In genomic region chr7:128743898-128744297, GRCm38 (mm10) we compare ENCODE assay signal across 8 mouse cellular contexts. TPM values are rescaled to one million over a fixed set of nuclear protein-coding genes. Genes with fewer than 3 reads are reported as not detected.
DNase-seq lines count a peak whose midpoint lies in the region; ATAC-seq and TF ChIP-seq lines count a peak whose summit lies in the region.

No protein-coding gene starts in this region.

- 68% methylated on average over 2 of the region's 2 CpGs for WGBS in kidney, postnatal 0 days
- 71% methylated on average over 2 of the region's 2 CpGs for WGBS in embryonic facial prominence, embryonic 12.5 days
- WGBS in intestine, embryonic 14.5 days: 76% methylated on average over 2 of the region's 2 CpGs
- WGBS in midbrain, embryonic 16.5 days: 63% methylated on average over 2 of the region's 2 CpGs

- H3K4me3 ChIP-seq in kidney, postnatal 0 days (replicated peaks; ENCODE audit: low read depth, low read length): 0 out of 2 replicates have a peak overlapping the region, but pooled peaks have one; percentile 97
- H3K4me3 ChIP-seq in embryonic facial prominence, embryonic 12.5 days: peak overlapping the region; percentile 99
- H3K4me3 ChIP-seq in intestine, embryonic 14.5 days (ENCODE audit: low read depth, low read length): peak overlapping the region; percentile 100; the same call in 1 of the 2 replicates
- peak overlapping the region; percentile 98 for H3K4me3 ChIP-seq in midbrain, embryonic 16.5 days (ENCODE audit: low read depth, low read length)

- no peak for DNase-seq in kidney, postnatal 0 days (ENCODE audit: low spot score)
- DNase-seq in kidney, adult 11 months: no peak
- DNase-seq in intestine, embryonic 14.5 days (ENCODE audit: low spot score): no peak
- no peak for DNase-seq in right cerebral cortex, adult 2 months (ENCODE audit: low spot score in 2 of 2)
- no peak for DNase-seq in kidney, postnatal 25 days
- DNase-seq in ovary, postnatal 10 days (ENCODE audit: low spot score): no peak

- no peak overlapping the region for H3K27ac ChIP-seq in kidney, postnatal 0 days
- H3K27ac ChIP-seq in embryonic facial prominence, embryonic 12.5 days: no peak overlapping the region
- no peak overlapping the region for H3K27ac ChIP-seq in intestine, embryonic 14.5 days (ENCODE audit: low read depth)
- H3K27ac ChIP-seq in midbrain, embryonic 16.5 days (ENCODE audit: low read length): peak overlapping the region; percentile 86

- H3K4me2 ChIP-seq in kidney, postnatal 0 days (ENCODE audit: low read length): peak overlapping the region; percentile 72
- H3K4me2 ChIP-seq in embryonic facial prominence, embryonic 12.5 days (replicated peaks): peak overlapping the region; percentile 90
- peak overlapping the region; percentile 65 for H3K4me2 ChIP-seq in intestine, embryonic 14.5 days (ENCODE audit: low read length)
- H3K4me2 ChIP-seq in midbrain, embryonic 16.5 days (ENCODE audit: low read length): peak overlapping the region; percentile 69

- no peak for TF ChIP-seq CTCF in kidney, postnatal 0 days (IDR thresholded peaks at IDR 0.05; ENCODE audit: low read depth)

- H3K9me3 ChIP-seq in kidney, postnatal 0 days (replicated peaks; ENCODE audit: low read length): no peaks in the 10 kb centered on the region
- no peaks in the 10 kb centered on the region for H3K9me3 ChIP-seq in embryonic facial prominence, embryonic 12.5 days
- H3K9me3 ChIP-seq in intestine, embryonic 14.5 days (ENCODE audit: control insufficient read depth, low read length): no peaks in the 10 kb centered on the region
- H3K9me3 ChIP-seq in midbrain, embryonic 16.5 days (replicated peaks; ENCODE audit: control insufficient read depth, low read length, poor library complexity, severe bottlenecking): no peaks in the 10 kb centered on the region

- no peaks in the 10 kb centered on the region for H3K27me3 ChIP-seq in kidney, postnatal 0 days (ENCODE audit: insufficient read depth, low read length)
- peaks cover 3% of the 10 kb centered on the region; the same call in 1 of the 2 replicates for H3K27me3 ChIP-seq in embryonic facial prominence, embryonic 12.5 days
- no peaks in the 10 kb centered on the region for H3K27me3 ChIP-seq in intestine, embryonic 14.5 days (replicated peaks; ENCODE audit: control insufficient read depth, insufficient read depth, low read length)
- no peaks in the 10 kb centered on the region; the same call in 1 of the 2 replicates for H3K27me3 ChIP-seq in midbrain, embryonic 16.5 days (ENCODE audit: control insufficient read depth, insufficient read depth, low read depth, low read length)

- H3K36me3 ChIP-seq in kidney, postnatal 0 days (ENCODE audit: insufficient read depth, low read length): no peaks in the 10 kb centered on the region
- H3K36me3 ChIP-seq in embryonic facial prominence, embryonic 12.5 days: no peaks in the 10 kb centered on the region
- 0 out of 2 replicates have a peak, but pooled peaks cover 7% of the 10 kb centered on the region for H3K36me3 ChIP-seq in intestine, embryonic 14.5 days (ENCODE audit: control insufficient read depth, insufficient read depth, low read length)
- no peaks in the 10 kb centered on the region for H3K36me3 ChIP-seq in midbrain, embryonic 16.5 days (ENCODE audit: control insufficient read depth, insufficient read depth, low read length)

- peaks cover 23% of the 10 kb centered on the region for H3K4me1 ChIP-seq in kidney, postnatal 0 days (replicated peaks; ENCODE audit: insufficient read depth, low read length)
- peaks cover 21% of the 10 kb centered on the region for H3K4me1 ChIP-seq in embryonic facial prominence, embryonic 12.5 days
- peaks cover 32% of the 10 kb centered on the region for H3K4me1 ChIP-seq in intestine, embryonic 14.5 days (replicated peaks; ENCODE audit: control insufficient read depth, insufficient read depth, low read length)
- peaks cover 33% of the 10 kb centered on the region for H3K4me1 ChIP-seq in midbrain, embryonic 16.5 days (ENCODE audit: control insufficient read depth, insufficient read depth, low read length)

- ATAC-seq in kidney, postnatal 0 days (replicated peaks; ENCODE audit: low FRiP score, low read depth): no peak
- no peak for ATAC-seq in embryonic facial prominence, embryonic 12.5 days (ENCODE audit: insufficient number of reproducible peaks, insufficient read depth, low FRiP score, low TSS enrichment)
- ATAC-seq in intestine, embryonic 14.5 days (replicated peaks; ENCODE audit: low FRiP score, low TSS enrichment, low read depth): no peak
- ATAC-seq in midbrain, embryonic 16.5 days: no peak

- H3K9ac ChIP-seq in kidney, postnatal 0 days (ENCODE audit: low read depth, low read length): no peak overlapping the region
- no peak overlapping the region for H3K9ac ChIP-seq in embryonic facial prominence, embryonic 12.5 days
- no peak overlapping the region for H3K9ac ChIP-seq in intestine, embryonic 14.5 days (ENCODE audit: low read length)
- H3K9ac ChIP-seq in midbrain, embryonic 16.5 days (ENCODE audit: low read depth, low read length): peak overlapping the region; percentile 68; the same call in 1 of the 2 replicates

RNA-seq across cellular contexts. Expression of gene Sec23ip, which starts 0.8 kb away (rescaled TPM):
- 26.0 and 29.6 TPM in 2 replicates for polyA plus RNA-seq in kidney, postnatal 0 days (2015; fragmentation: Nextera tagmentation; extraction: Ambion mirVana)
- polyA plus RNA-seq in embryonic facial prominence, embryonic 12.5 days (2016; fragmentation: Nextera tagmentation; extraction: Ambion mirVana): 35.8 and 37.3 TPM in 2 replicates
- polyA plus RNA-seq in intestine, embryonic 14.5 days (2014; fragmentation: Nextera tagmentation; extraction: Ambion mirVana): 34.0 and 35.3 TPM in 2 replicates
- polyA plus RNA-seq in midbrain, embryonic 16.5 days (2015; fragmentation: Nextera tagmentation; extraction: Ambion mirVana): 34.4 and 37.8 TPM in 2 replicates

RNA-seq across cellular contexts. Expression of gene Mcmbp, which starts 3.6 kb away (rescaled TPM):
- polyA plus RNA-seq in kidney, postnatal 0 days (2015; fragmentation: Nextera tagmentation; extraction: Ambion mirVana): 52.5 and 53.7 TPM in 2 replicates
- 77.9 and 80.2 TPM in 2 replicates for polyA plus RNA-seq in embryonic facial prominence, embryonic 12.5 days (2016; fragmentation: Nextera tagmentation; extraction: Ambion mirVana)
- 71.6 and 75.0 TPM in 2 replicates for polyA plus RNA-seq in intestine, embryonic 14.5 days (2014; fragmentation: Nextera tagmentation; extraction: Ambion mirVana)
- 43.9 and 50.4 TPM in 2 replicates for polyA plus RNA-seq in midbrain, embryonic 16.5 days (2015; fragmentation: Nextera tagmentation; extraction: Ambion mirVana)
